Mouse (Mus musculus): ENCODE data around the gene Ttc9.

- TF ChIP-seq CTCF (conservative IDR thresholded peaks at IDR 0.05 in 1 of 2, IDR thresholded peaks at IDR 0.05 in 1 of 2; ENCODE audit: low read depth in 2 of 2, low read length in 2 of 2), result no peak
- no peak for TF ChIP-seq POLR2A (IDR thresholded peaks at IDR 0.05; ENCODE audit: low read depth, low read length)
- TF ChIP-seq EP300 (IDR thresholded peaks at IDR 0.05; ENCODE audit: low read length), result no peak
- TF ChIP-seq TCF12 (IDR thresholded peaks at IDR 0.05; ENCODE audit: low read depth, low read length), result no peak
- no peak for TF ChIP-seq BHLHE40 (IDR thresholded peaks at IDR 0.05; ENCODE audit: low read depth, low read length)
- TF ChIP-seq ZNF384 (IDR thresholded peaks at IDR 0.05; ENCODE audit: low read depth, low read length), result no peak
- no peak for TF ChIP-seq NELFE (IDR thresholded peaks at IDR 0.05; ENCODE audit: low read depth, low read length)
- TF ChIP-seq CHD2 (IDR thresholded peaks at IDR 0.05; ENCODE audit: low read length), result no peak
- TF ChIP-seq ETS1 (conservative IDR thresholded peaks at IDR 0.05; ENCODE audit: low read depth, low read length), result no peak
- TF ChIP-seq USF1 (IDR thresholded peaks at IDR 0.05; ENCODE audit: low read depth, low read length), result no peak
- no peak for TF ChIP-seq POLR2AphosphoS2 (IDR thresholded peaks at IDR 0.05; ENCODE audit: low read depth, low read length)
- TF ChIP-seq ZC3H11A (IDR thresholded peaks at IDR 0.05; ENCODE audit: low read depth, low read length), result no peak
- no peak for TF ChIP-seq MAX (IDR thresholded peaks at IDR 0.05; ENCODE audit: low read length)
- no peak for TF ChIP-seq SIN3A (IDR thresholded peaks at IDR 0.05; ENCODE audit: low read length)
Observed at GRCm38 (mm10) chr12:81687873-81688272, 56.8 kb downstream of the Ttc9 start.

Measured in CH12.LX (cell line).